Mouse (Mus musculus) right cerebral cortex, adult 18-20 months (tissue): ENCODE data around the gene Fam198b.
A peak's percentile ranks its signal among the peaks of the same experiment; 100 is the strongest.

Experiments used
- DNase-seq: peaks from one replicate; pipeline ENCODE4 v3.0.0; 2022; ENCODE audit warnings: mixed read lengths

Gene Fam198b

DNA sequence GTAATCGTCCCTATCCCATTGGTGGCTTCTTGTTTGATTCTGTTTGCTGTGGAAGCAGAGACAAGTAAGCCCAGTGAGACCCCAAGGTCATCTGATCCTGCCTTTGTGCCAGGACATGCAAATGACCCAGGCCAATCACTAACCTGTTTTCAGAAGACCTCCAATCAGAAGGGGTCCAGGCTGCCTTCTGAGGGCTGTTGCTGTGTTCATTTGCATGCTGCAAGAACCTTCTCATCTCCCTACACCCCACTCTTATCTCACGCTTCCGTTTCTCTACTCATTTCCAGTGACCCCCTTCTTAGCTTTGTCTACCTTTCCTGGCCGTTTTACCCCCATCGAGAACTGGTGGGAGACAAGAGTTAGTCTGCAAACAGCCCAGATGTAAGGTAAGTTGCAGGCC is at the start of gene Fam198b:
Fam198b (plus strand) TSS at position 229 of the 400 bp plus-strand sequence.
- no peak for DNase-seq

DNA sequence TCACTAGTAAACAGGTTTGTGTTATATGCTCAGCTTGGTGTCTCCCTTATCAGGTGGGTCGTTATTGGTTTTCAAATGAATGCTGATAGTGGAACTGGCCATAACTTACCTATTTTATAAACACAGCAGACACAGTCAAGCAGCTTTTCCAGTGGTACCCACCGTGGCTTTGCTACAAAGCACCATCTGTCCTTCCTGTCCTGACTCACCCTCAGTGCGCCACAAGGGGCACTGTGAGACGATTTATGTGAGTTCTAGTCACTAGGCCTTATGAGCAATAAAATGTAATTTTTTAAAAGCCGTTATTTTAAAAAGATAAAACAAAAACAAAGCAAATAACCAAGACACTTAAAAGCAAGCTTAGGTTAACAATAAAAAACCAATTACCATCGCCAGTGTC is 45.6 kb upstream of the Fam198b start:
- DNase-seq, result no peak

DNA sequence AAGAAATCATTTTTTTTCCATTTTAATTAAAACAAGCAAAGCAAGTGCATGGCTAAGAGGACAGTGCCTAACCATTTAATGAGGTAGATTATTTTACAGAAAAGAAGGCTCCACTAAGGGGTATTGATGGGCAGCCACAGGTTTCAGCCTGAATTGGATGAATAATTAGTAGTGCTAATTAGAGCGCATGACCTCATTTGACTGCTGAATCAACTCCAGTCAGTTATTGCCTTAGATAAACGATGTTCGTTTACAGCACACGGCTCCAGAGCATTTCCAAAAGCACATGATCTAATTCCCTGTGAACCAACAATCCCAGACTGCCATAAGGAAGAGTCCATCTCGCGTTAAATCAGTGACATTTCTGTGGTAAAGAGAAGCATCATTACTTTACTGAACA is 42.9 kb upstream of the Fam198b start:
- no peak for DNase-seq

DNA sequence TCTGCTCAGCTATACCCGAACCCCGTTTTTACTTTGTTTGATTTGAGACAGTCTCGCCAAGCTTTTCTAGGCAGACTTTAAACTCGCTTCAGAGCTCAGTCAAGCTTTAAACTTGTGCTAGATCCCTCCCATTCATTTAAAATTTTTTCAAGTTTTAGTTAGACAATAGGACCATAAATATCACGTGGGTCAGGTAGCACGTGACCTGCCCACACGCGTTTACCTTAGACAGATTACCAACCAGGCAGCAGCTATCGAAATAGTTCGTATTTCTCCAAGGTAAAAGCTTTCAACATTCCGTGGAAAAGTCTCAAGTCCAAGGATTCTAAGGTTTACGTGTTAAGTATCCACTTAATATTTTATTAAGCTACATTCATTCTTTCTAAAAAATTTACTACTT is 42.2 kb upstream of the Fam198b start:
- DNase-seq, result no peak

DNA sequence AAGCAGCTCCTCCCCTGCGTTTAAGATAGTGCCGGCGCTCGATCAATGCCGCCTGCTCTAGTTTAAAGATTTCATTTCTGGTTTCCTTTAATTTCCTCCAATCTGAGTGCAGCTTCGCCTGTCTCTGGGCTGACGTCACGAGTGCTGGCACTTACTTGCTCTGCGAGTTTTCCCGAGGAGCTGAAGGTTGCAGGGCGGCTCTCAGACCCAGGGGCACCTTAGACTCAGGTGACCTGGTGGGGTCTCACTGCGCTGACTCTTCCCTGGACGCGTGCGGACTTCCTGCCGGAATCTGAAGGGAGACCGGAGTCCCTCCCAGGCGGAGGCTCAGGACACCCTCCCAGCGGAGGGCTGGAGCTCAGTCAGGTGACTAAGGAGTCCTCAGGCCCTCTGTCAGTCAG is 41.7 kb upstream of the Fam198b start:
- peak; percentile 80 for DNase-seq

DNA sequence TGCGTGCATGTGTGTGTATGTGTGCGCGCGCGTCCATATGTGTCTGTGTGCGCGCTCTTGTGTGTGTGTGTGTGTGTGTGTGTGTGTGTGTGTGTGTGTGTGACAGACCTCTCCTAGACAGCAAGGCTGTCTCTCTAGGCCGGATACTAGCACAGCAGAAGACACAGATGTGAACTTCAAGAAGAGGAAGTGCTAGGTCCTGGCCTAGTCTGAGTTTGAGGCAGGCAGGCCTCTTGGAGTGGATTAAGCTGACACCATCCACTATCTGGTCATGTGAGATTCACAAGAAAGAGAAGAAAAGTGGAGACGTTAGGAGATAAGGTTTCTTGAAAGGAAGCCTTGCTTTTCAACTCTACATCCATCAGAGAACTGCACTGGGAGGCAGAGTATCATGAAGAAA is 40.3 kb upstream of the Fam198b start:
- DNase-seq, result no peak

DNA sequence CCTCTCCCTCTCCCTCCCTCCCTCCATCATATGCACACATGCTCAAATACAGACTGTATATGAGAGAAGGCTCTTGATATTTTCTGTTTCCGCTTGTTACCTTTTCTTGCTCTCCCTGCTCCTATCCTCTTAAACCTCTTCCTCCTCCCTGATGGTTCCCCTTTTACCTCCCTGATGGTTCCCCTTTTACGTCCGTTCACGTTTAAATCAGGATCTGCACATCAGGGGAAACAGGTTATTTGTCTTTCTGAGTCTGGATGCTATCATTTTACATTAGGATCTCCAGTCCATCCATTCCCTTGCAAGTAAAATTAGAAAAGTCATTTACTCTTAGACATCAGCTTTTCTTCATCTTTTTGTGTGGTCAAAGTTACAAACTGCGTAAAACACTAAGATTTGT is 37.7 kb upstream of the Fam198b start:
- DNase-seq, result no peak

DNA sequence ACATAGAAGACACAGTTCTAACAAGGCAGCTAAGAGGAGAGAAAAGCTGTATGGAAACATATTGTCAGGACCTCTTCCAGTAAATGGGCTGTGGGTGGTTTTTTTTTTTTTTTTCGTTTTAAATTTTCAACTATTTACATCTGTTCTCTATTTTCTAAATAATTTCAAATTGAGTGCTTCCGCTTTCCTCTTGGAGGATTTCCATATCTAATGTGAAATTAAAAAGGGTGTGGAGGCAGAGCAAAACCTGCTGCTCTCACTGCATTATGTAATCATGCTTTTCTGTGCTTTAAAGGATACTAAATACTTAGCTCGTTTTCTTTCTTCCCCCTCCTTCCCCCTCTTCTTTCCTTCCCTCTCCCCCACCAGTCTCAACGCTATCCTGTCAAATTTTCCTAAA is 35.5 kb upstream of the Fam198b start:
- no peak for DNase-seq

DNA sequence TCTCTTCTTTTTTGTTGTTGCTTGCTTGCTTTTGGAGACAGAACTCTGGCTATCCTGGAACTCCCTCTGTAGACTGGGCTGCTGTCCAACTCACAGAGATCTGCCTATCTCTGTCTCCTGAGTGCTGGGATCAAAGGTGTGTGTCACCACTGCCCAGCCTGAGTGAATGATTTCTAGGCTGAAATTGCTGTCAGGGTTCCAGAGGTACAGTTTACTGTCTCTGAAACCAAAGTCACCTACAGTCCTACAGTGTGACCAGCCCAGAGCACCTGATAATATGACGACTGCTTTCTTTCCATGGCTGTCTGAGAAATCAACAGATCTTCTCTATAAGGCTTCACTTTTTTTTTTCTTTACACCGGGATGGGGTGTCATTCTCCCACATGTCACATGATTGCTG is 34.7 kb upstream of the Fam198b start:
- no peak for DNase-seq

DNA sequence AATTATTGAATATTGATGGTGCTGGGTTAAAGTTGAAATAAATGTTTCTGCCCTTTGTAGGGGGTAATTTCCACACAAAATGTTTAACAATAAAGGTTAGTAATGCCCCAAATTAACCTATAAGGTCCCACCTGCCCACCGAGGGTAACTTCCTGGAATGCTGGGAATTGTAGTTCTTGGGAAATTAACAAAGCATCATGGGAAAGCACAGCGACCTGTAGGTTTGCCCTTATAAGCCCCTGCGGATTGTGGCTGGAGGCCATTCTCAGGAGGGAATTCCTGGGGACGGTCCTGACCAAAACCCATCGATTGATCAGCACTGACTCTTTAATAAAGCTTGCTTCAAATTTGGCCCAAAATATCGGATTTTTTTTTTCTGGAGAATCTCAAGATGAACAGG is 33.7 kb upstream of the Fam198b start:
- DNase-seq, result no peak

DNA sequence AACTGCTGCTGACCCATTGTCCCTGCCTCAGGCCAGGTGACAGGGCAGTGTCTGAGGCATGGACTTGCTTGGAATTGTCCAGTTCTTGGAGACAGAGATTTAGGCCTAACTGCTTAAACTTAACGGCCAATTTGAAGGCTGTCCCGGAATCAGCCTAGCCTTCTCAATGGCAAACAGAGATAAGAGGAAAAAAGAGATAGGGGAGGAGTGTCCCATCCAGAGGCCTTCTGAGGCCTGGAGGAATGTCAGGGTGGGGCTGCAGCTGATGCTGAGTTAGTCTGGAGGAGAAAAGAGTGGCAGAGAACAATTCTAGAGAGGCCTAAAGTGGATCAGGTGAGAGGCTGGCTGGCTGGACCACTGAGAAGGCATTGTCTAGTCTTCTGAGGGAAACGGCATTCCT is 32.2 kb upstream of the Fam198b start:
- no peak for DNase-seq

DNA sequence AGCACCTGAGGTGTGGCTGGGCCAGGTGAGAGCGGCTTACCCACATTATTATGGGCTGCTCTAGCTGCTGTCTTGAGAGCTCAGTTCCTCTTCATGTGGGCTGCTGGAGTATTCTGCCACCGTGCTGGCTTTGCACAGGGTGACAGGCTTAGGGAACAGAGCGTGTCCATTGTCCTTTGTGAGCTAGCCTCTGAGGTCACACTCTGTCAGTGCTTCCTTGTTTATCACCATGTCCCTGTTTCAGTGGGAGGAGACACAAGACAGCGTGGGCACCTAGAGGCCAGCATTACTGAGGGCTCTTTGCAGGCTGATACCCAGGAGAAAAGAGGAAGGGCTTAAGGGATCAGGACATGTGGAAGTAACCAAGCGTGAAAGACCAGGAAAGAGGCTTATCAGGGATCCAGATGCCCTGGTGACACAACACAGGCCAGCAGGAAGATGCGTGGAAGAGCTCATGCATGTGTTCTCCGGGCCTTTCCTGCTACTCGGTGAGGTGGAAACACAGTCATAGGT is 31.6 kb upstream of the Fam198b start, which contains the start of gene Tmem144:
Tmem144 (minus strand) TSS at position 120 of the 513 bp plus-strand sequence.
- peak; percentile 52 for DNase-seq

DNA sequence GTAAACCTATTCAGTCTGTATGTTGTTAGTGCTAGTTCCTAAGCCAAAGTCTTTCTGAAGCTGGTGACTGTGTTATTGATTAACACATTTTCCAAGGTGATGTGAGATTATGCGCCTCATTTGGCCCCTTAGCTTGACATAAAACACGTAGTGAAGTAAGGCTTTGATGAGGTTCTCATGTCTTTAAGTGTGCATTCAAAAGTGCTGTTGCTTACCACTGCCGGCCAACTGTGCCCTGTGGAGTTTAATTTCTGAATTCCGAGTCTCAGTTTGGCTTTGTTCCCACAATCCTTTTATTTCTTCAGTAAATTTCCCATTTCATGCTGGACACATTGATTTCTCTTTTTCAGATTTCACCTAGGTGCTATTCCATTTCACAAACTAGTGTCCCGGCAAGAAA is 26.6 kb upstream of the Fam198b start:
- DNase-seq, result no peak

DNA sequence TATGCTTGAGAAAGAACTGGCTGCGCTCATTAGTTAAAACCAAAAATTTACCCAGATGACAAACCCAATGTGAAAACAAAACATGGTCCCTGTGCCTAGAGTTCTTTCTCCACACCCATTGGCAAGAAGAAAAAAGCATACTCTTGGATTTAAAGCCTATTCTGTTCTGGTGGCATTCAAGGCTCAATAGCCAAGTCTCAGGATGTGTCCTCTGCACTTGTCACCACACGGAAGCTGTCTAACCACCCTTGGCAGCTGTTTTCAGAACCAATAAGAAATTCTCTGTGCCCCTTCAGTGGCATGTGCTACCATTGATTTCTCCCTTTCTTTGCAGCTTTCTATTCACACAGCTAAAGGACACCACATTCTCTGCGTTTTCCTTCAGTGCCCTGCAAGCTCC is 26.1 kb upstream of the Fam198b start:
- DNase-seq, result no peak

DNA sequence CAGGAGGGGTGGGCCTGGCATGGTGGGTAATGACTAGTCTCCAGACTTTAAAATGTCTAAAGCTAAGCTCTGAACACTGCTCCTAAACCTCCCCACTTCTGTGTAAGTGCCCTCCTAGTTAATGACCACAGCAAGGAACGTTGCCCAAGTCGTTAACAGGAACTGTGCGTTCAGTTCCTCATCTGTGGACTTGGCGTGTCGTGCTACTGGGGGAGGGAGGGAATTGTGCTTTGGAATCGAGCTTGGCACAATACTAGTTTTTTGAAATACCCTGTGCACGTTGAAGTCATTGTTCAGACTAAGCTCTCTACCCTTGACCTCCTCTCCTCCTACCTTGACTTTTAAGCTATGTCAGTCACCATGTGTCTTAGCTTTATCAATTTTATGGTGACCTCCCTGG is 19.5 kb upstream of the Fam198b start:
- no peak for DNase-seq

DNA sequence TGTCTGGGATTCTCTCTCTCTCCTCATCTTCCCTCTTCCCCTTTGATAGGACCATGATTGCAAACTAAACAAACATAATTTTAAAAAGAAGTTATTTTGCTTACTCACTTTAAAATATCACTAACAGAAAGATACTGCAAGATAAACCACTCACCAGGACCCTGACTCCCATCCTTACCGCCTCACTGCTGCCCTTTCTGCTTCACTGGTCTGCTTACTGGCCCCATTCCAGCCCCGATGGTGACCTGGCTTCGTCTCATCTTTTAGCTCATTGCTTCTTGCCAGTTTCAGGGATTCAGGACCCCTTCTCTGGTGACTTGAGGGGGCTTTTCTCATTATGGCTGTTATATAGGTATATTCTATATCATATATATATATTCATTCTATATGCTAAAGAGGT is 18.2 kb upstream of the Fam198b start:
- no peak for DNase-seq

DNA sequence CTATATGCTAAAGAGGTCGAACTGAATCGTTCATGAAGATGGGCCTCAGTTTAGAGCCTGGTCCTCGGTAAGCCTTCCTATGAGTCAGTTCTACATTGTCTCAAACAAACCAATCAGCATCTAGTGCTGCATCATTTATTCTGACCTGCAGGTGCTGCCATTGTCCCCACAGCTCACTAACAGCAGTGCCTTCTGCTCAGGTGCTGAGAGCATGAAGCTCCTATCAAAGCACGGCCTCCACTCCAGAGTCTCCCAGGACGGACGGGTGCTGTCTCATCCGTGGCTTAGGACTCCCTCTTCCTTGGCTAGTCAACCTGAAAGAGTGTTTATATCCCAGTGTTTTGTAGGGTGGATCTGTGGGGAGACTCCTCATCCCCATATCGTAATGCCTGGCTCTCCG is 17.8 kb upstream of the Fam198b start:
- no peak for DNase-seq

DNA sequence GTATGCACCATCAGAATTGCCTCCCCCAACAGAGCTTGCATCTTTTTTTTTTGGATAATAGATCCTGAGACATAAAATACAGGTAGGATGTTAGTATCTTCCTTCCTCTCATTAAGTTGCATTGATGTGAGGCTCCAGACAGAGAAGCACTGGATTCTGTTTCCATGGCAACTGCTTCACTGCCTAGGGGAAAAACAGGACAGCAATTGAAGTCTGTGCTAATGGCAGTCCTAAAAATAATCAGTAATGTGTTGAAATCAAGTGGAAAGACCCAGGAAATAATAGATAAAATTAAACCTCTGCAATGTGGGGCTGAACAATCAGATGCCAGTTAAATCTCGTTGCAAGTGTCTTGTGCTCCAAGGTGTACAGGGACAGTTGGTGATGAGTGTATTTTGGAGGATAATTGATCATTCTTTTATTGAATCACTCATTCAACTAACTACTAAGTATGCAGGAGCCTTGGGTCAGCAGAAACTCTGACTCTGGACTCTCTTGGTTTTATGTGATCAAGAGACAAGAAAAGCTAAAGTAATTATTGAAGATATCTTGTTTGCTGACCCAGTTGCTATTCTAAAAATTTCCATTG is 17.1 kb upstream of the Fam198b start:
- peak; percentile 68 for DNase-seq

DNA sequence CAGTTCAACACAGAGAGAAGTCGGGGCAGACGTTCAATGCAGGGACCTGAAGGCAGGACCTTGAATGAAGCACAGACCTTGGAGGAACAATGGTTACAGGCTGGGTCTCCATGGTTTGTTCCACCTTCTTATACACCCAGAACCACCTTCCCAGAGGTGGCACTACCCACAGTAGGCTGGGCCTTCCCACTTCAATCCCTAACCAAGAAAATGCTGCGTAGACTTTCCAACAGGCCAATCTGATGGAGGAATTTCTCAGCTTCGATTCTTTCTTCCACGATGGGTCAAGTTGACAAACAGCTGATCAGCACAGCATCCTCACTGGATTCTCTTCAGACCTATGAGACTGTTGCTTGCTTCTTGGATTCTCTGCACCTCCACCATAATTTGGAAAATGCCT is 8.9 kb upstream of the Fam198b start:
- DNase-seq, result no peak

DNA sequence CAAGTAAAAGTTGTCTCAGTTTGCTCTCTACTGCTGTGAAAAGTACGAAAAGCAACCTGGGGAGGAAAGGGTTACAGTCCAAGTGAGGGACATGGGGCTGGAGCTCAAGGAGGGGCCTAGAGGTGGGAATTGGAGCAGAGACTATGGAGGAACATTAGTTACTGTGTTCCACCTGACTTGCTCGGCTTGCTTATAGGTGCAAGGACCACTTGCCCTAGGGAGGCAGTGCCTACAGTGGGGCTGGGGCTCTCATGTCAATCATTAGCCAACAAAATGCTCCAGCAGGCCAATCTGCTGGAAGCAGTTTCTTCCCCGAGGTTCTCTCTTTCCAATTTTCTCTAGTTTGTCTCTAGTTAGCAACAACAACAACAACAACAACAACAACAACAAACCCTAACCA is 6.0 kb upstream of the Fam198b start:
- DNase-seq, result no peak

DNA sequence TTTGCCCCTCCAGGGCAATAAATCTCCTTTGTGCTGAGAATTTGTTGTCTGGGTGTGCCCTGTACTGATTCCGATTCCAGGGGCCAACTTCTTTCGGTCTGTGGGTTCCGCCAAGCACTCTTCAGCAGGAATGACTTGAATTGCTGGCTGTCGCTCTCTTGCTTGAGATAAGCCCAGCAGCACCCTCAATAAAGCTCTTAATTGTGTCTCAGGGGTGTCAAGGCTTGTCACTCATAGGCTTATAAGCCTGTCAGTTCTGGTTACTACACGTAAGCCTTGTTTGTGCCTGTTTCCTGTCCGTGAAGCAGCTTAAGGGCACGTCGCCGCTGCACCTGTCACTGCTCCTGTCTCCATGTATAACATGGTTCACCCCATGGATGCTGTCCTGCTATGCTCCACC is 5.1 kb upstream of the Fam198b start:
- no peak for DNase-seq

DNA sequence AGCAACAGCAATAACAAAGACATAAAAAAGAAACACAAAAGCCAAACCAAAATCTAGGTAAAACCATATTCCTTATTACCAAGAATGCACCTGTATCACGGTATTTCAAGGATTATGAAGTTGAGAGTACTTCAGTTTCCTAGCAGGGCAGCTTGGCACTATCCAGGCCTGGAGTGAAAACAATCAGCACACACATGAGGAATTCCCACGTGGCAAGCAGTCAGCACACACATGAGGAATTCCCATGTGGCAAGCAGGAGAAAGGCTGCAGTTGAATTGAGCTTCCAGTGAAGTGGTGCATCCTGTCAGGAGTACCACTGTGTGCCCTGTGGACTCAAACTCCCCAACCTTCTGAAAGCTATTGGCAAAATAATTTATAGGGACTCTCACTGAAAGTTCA is 2.7 kb upstream of the Fam198b start:
- DNase-seq, result no peak

DNA sequence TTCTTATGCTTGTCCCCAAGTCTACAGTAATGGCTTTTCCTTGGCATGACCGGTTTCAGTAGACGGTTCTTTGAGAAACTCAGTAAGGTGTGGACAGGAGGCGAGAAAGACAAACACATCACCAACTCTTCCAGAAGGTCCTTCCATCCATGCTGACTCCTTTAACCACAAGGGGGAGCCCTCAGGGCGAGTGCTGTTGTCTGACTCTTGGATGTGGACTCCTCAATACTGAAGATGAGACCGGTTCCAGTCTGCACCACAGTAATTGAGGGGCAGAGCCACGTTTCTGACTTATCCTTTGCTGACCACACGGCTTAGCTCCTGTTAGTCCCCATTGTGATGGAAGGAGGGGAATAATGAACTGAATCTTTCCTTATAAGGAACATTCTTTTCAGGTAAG is 1.2 kb upstream of the Fam198b start:
- DNase-seq, result peak; percentile 68

DNA sequence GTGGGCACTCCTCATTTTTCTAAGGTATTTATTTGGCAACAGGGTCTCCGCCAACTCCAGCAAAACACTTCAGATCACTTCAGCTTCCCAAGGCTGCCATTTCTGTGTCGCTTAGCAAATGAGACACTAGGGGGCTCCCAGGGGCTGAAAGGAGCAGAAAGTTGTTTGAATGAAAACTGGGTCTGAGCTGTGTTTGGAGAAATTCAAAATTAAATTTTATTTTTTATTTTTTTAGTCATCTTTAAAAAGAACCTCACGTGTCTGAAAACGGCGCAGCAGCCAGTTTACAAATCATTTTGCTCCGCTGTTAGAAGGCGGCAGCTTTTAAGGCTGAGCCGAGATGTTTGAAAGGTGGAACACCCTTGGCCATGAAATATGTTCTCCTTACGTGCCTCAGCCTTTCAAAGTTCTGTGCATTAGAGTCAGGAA is 442 bp downstream of the Fam198b start:
- DNase-seq, result peak; percentile 70

DNA sequence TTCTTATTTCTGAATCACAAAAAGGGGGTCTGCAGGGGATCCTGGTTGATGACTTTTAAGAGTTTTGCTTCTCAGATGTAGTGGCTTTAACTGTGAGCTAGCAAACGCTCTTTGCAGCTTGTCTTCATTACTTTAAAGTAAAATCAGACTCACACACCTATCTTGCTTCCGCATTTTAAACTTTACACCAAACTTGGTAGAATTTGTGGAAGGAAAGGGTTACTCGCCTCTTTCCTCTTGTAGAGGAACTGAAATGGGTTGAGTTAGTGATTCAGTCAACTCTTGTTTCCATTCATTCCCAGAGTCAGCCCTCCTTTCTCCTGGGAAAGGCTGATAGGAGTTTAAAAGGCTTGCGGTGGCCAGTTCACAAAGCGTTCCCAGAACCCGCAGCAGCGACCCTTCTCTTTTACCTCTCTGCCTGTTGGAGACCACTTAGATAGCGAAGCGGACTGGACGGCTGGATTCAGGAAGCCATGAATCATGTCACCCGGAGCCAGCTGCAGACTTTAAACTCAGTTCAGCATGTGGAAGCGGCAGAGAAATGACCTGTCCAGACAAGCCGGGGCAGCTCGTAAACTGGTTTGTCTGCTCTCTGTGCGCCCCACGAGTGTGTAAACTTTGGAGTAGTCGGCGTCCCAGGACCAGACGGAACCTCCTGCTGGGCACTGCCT is 1.5 kb downstream of the Fam198b start:
- no peak for DNase-seq
